Mouse (Mus musculus): ENCODE measurements around the gene Lbp.

Lbp gene

DNA sequence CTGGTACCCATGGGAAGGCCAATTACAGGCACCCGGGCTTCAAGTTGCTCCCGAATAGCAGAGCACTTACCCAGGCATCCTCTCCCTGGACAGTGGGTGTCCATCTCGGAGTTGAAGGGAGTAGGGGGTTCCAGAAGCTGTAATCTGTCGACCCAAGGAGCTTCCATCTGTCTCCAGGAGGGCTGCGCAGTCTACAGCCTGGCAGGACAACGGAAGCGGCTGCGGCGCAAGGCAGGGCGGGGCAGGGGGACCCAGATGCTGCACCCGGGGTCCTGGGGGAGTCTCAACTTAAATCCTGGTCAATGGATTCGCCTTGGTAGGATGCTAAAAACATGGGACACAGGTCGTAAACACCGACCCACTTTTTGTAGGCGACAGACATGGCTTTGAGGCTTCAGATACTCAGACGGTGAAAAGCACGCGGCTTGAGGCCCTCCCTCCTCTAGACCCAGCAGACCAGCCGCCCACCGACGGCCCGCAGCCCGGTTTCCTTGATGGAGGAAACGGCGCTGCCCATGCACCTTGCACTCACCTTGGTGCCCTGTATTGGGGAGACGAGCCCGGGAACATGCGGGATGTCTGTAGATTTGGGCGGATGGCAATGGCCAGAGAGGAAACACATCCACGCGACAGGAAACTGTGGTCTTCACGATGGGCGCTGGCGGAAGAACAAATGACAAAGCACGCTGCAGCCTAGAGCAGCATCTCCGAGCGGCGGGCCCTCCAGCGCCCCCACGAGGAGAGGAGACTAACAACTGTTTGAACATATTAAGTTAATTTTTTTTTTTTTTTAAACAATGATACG, 54.8 kb downstream of the Lbp start:
- DNase-seq (ENCODE audit: low read depth, low spot score): peak; percentile 95

DNA sequence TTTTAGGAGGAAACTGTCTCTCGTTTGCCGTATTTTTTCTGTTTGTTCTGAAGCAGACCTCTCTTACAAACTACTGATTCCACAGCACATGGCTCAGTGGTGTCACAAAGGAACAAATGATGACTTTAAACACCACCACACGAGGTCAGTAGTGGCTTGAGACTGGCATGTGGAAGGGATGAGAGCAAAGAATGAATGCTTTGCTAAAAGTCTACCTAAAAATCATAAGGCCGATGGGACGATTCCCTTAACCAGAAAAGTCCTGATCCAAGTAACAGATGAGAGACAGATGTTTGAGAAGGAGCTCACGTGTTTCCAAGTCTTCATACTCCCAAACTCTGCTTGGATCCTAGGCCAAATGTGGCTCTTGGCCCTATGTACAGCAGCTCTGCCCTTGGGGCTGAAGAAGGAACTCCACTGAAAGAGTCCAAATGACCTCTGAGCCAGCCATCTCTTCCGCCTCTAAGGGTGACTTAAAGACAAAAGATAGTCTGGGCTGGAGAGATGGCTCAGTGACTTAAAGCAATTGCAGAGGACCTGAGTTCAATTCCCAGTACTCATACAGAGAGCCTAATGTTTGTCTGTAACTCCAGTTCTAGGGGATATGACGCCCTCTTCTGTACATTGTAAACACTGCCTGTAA, 55.5 kb downstream of the Lbp start:
- DNase-seq (ENCODE audit: low read depth, low spot score): no peak

- DNase-seq (ENCODE audit: low read depth, low spot score): no peak
Observed at GRCm38 (mm10) chr2:158364175-158364574, 57.9 kb downstream of the Lbp start.

DNA sequence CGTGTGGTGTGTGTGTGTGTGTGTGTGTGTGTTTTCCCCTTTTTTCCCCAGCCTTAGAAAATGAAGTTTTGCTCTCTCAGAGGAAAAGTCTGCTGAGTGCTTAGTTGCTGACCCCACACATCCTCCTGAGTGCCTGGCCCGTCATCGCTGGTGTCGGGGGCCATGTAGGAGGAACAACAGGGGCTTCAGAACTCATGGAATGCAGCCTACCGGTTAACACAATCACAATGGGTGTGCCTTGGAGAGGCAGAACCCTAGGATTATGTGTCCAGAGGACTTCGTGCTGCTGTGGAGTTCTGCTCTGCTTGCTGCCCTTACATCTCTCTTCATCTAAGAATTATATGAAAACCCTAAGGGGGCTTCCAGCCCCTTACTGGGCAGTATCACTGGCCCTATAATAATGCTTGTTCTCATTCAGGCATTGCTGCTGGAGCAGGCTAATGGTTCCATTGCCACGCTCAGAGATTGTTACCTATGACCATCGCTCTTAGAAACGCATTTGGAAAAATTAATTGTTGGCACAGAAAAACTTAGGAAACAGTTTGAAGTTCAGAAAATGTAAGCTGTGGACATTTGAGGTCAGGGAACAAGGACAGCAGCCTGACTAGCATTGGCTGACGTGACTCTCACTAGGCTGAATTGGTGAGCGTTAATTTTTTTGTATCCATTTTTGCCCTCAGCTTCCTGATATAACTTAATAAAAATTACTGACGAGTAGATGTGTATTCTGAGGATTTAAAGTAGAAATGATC, 59.0 kb downstream of the Lbp start:
- no peak for DNase-seq (ENCODE audit: low read depth, low spot score)

- DNase-seq (ENCODE audit: low read depth, low spot score): no peak
Observed at GRCm38 (mm10) chr2:158367654-158368053, 61.4 kb downstream of the Lbp start.

- DNase-seq (ENCODE audit: low read depth, low spot score): no peak
Observed at GRCm38 (mm10) chr2:158368313-158368712, 62.0 kb downstream of the Lbp start.

GRCm38 (mm10) chr2:158369474-158370172, 63.3 kb downstream of the Lbp start:
- DNase-seq (ENCODE audit: low read depth, low spot score): no peak

DNA sequence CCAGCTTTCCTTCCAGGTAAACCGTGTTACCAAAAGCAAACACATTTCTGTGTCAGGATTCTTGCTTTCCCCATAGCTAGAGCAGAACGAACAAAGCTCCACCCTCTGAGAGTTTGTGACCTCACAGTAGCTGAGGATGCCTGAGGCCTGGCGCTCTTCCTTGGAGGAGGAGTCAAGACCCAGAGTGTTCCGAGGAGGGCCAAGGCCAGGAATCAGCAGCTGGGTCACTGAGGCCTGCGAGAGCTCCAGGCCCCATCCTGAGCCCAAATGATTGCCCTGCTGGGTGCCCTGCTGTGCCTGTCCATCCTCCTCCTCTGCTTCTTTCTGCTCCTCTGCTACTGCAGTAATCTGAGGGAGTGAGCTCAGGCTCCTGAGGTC, 63.9 kb downstream of the Lbp start:
- DNase-seq (ENCODE audit: low read depth, low spot score): peak; percentile 49

- DNase-seq (ENCODE audit: low read depth, low spot score): no peak
Observed at GRCm38 (mm10) chr2:158373061-158373460, 66.8 kb downstream of the Lbp start.

GRCm38 (mm10) chr2:158373516-158373915, 67.2 kb downstream of the Lbp start:
- no peak for DNase-seq (ENCODE audit: low read depth, low spot score)

DNA sequence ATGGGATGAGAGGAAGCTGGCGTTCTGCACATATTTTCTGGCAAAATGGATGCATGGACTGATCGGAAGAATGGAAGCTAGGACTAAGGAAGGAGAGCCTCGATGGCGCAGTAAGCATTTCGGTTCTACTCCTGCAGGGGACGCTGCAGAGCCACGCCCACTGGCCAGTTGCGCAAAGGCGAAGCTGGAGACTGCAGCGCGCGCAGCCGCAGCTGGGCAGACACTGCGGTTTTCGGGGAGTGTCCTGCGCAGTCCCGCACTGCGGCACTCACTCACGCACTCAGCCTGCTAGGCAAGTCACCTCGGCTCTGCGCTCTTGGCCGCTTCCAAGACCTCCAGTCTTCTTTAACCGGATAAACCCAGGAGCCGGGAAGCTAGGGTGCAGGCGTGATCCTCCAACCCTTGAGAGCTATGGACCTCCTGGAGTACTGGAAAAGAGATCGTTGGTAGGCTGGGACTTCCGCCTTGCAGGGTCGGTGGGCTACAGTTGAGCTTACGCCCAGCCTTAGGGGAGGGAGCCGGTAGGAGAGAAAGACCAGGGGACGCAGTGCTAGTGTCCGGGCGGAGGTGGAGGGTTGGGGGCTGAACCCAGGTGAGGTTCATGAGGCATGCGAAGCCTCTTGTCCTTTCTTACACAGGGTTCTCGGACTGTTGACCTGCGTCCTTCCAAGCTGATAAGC, 69.3 kb downstream of the Lbp start, which contains the start of gene Snhg11:
Gene Snhg11, plus strand, starts transcription at position 196 of the 680 bp plus-strand sequence.
- DNase-seq (ENCODE audit: low read depth, low spot score): no peak

- DNase-seq (ENCODE audit: low read depth, low spot score): no peak
Observed at GRCm38 (mm10) chr2:158376123-158376687, 69.9 kb downstream of the Lbp start.

- no peak for DNase-seq (ENCODE audit: low read depth, low spot score)
Observed at GRCm38 (mm10) chr2:158376798-158377197, 70.5 kb downstream of the Lbp start.

DNA sequence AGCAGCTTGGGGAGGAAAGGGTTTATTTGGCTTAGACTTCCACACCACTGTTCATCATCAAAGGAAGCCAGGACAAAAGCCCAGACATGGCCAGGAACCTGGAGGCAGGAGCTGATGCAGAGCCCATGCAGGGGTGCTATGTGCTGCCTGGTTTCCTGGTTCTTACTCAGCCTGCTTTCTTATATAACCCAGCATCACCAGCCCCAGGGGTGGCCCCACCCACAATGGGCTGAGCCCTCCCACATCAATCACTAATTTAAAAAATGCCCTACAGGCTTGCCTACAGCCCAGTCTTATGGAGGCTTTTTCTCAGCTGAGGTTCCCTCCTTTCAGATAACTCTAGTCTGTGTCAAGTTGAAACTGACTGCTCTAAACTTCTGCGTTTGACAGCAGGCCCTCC, 71.5 kb downstream of the Lbp start:
- DNase-seq (ENCODE audit: low read depth, low spot score): no peak

GRCm38 (mm10) chr2:158379354-158380078, 73.2 kb downstream of the Lbp start:
- DNase-seq (ENCODE audit: low read depth, low spot score): peak; percentile 92

All from 3T3-L1 (cell line).